Mouse (Mus musculus) lung, embryonic 14.5 days (tissue): ENCODE results near the gene Cfd. TPM values are rescaled to one million over a fixed set of nuclear protein-coding genes. Genes with fewer than 3 reads are reported as not detected.
"Not testable (repeated sequence)": the region's sequence is repeated elsewhere in the genome, so short reads cannot be mapped to it uniquely, and the experiment has no call there.

ENCODE experiments used
- ATAC-seq: fragments of 200-750 bp; cut with Nextera tagmentation; 2 replicates; pipeline ENCODE4 v1.8.0; 2017; ENCODE audit warnings: mild to moderate bottlenecking, moderate TSS enrichment, moderate library complexity; ENCODE audit not compliant: insufficient read depth
- DNase-seq: peaks from one replicate; pipeline ENCODE4 v3.0.0-alpha.2; 2015
- H3K27ac ChIP-seq: fragments of 300-500 bp; sonication (generic); 2 replicates; pipeline ENCODE4 v1.5.1; 2014; ENCODE audit warnings: low read depth, mild to moderate bottlenecking, moderate library complexity
- H3K27me3 ChIP-seq: fragments of 300-500 bp; sonication (generic); 2 replicates; pipeline ENCODE4 v1.6.1; 2014; ENCODE audit warnings: low read length, control low read depth; ENCODE audit not compliant: insufficient read depth
- H3K36me3 ChIP-seq: fragments of 300-500 bp; sonication (generic); 2 replicates; pipeline ENCODE4 v1.6.1; 2014; ENCODE audit warnings: control low read depth; ENCODE audit not compliant: insufficient read depth
- H3K4me1 ChIP-seq: fragments of 300-500 bp; sonication (generic); 2 replicates; pipeline ENCODE4 v1.6.1; 2014; ENCODE audit warnings: antibody characterized with exemption, control low read depth; ENCODE audit not compliant: insufficient read depth
- H3K4me2 ChIP-seq: fragments of 300-500 bp; sonication (generic); 2 replicates; pipeline ENCODE4 v1.6.1; 2014; ENCODE audit warnings: mild to moderate bottlenecking
- H3K4me3 ChIP-seq: fragments of 300-500 bp; sonication (generic); 2 replicates; pipeline ENCODE4 v1.5.1; 2014; ENCODE audit warnings: low read depth, low read length
- H3K9ac ChIP-seq: fragments of 300-500 bp; sonication (generic); 2 replicates; pipeline ENCODE4 v1.6.1; 2014
- H3K9me3 ChIP-seq: fragments of 300-500 bp; sonication (generic); 2 replicates; pipeline ENCODE4 v1.6.1; 2016; ENCODE audit warnings: low read depth, low read length, control low read depth
- CTCF ChIP-seq: IDR thresholded peaks from 2 replicates; pipeline ENCODE4 v1.5.1; 2016; ENCODE audit warnings: antibody characterized with exemption, low read depth
- WGBS: fragments of 180-500 bp; shearing (Covaris S2); extraction: QIAGEN DNeasy Blood & Tissue Kit; methylation state at CpG from one replicate; pipeline ENCODE4 v1.1.7; 2014; 5-methylcytosine and 5-hydroxymethylcytosine counted together
- polyA plus RNA-seq: library from polyadenylated mRNA; unstranded; fragments of >200 nt; fragmentation: Nextera tagmentation; extraction: Ambion mirVana; gene quantifications from 2 replicates; pipeline ENCODE4 v1.2.1, GENCODE M21; 2014

The Cfd gene
- polyA plus RNA-seq, 1 experiment from 2014 or later = not detected

GRCm38 (mm10) chr10:79877757-79878156 is 12.9 kb upstream of the Cfd start:
- no peak overlapping the region for H3K27ac ChIP-seq
- DNase-seq (no peak), ATAC-seq (no peak)
- no peaks in the 10 kb centered on the region for H3K9me3 ChIP-seq
- TF ChIP-seq CTCF = no peak
- 48% methylated on average over 12 of the region's 12 CpGs for WGBS
- H3K4me3 ChIP-seq = no peak overlapping the region
- no peaks in the 10 kb centered on the region for H3K36me3 ChIP-seq
- no peak overlapping the region for H3K4me2 ChIP-seq
- H3K9ac ChIP-seq = no peak overlapping the region
- H3K27me3 ChIP-seq = 0 out of 2 replicates have a peak, but pooled peaks cover under 1% of the 10 kb centered on the region
- peaks cover 8% of the 10 kb centered on the region for H3K4me1 ChIP-seq

GRCm38 (mm10) chr10:79879527-79879926 is 11.1 kb upstream of the Cfd start:
- H3K4me2 ChIP-seq = no peak overlapping the region
- H3K9me3 ChIP-seq = no peaks in the 10 kb centered on the region
- peaks cover 8% of the 10 kb centered on the region; the same call in 1 of the 2 replicates for H3K4me1 ChIP-seq
- no peak overlapping the region for H3K4me3 ChIP-seq
- H3K36me3 ChIP-seq = no peaks in the 10 kb centered on the region
- 19% methylated on average over 3 of the region's 3 CpGs for WGBS
- 0 out of 2 replicates have a peak, but pooled peaks cover 7% of the 10 kb centered on the region for H3K27me3 ChIP-seq
- ATAC-seq (no peak), DNase-seq (no peak)
- H3K9ac ChIP-seq = no peak overlapping the region
- no peak overlapping the region for H3K27ac ChIP-seq
- no peak for TF ChIP-seq CTCF

GRCm38 (mm10) chr10:79880721-79881120 is 9.9 kb upstream of the Cfd start:
- no peak for ATAC-seq
- Histone ChIP-seq H3K27me3 (0 out of 2 replicates have a peak, but pooled peaks cover 7% of the 10 kb centered on the region), H3K36me3 (no peaks in the 10 kb centered on the region), H3K4me1 (peaks cover 8% of the 10 kb centered on the region; the same call in 1 of the 2 replicates), H3K9ac (no peak overlapping the region), H3K4me2 (peak overlapping the region; percentile 19; the same call in 1 of the 2 replicates), H3K4me3 (0 out of 2 replicates have a peak overlapping the region, but pooled peaks have one; percentile 2), H3K9me3 (no peaks in the 10 kb centered on the region), H3K27ac (no peak overlapping the region)
- peak; percentile 40 for DNase-seq
- TF ChIP-seq CTCF = no peak
- 18% methylated on average over 9 of the region's 9 CpGs for WGBS

GRCm38 (mm10) chr10:79881981-79882380 is 8.7 kb upstream of the Cfd start:
- H3K9me3 ChIP-seq = no peaks in the 10 kb centered on the region
- 7% methylated on average over 22 of the region's 22 CpGs for WGBS
- H3K4me2 ChIP-seq = peak overlapping the region; percentile 57
- no peak overlapping the region; the same call in 1 of the 2 replicates for H3K4me3 ChIP-seq
- 0 out of 2 replicates have a peak, but pooled peaks cover 7% of the 10 kb centered on the region for H3K27me3 ChIP-seq
- H3K4me1 ChIP-seq = peaks cover 8% of the 10 kb centered on the region; the same call in 1 of the 2 replicates
- H3K27ac ChIP-seq = no peak overlapping the region
- H3K36me3 ChIP-seq = no peaks in the 10 kb centered on the region
- no peak for TF ChIP-seq CTCF
- peak overlapping the region; percentile 42 for H3K9ac ChIP-seq
- 0 out of 2 replicates have a peak, but pooled peaks have one; percentile 8 for ATAC-seq
- DNase-seq = peak; percentile 51

GRCm38 (mm10) chr10:79883297-79884084 is 7.2 kb upstream of the Cfd start:
- peak; percentile 39; the same call in 1 of the 2 replicates for ATAC-seq
- no peak overlapping the region for H3K9ac ChIP-seq

GRCm38 (mm10) chr10:79884446-79884845 is 6.2 kb upstream of the Cfd start:
- 53% methylated on average over 4 of the region's 4 CpGs for WGBS
- Histone ChIP-seq H3K36me3 (no peaks in the 10 kb centered on the region), H3K4me1 (peaks cover 8% of the 10 kb centered on the region; the same call in 1 of the 2 replicates), H3K9me3 (no peaks in the 10 kb centered on the region), H3K4me3 (no peak overlapping the region), H3K27ac (no peak overlapping the region), H3K27me3 (0 out of 2 replicates have a peak, but pooled peaks cover 7% of the 10 kb centered on the region), H3K4me2 (no peak overlapping the region), H3K9ac (no peak overlapping the region)
- no peak for TF ChIP-seq CTCF
- DNase-seq = no peak
- ATAC-seq = no peak

More at GRCm38 (mm10) chr10:79883297-79884084, 7.2 kb upstream of the Cfd start:
- peaks cover 8% of the 10 kb centered on the region; the same call in 1 of the 2 replicates for H3K4me1 ChIP-seq
- no peak overlapping the region for H3K27ac ChIP-seq
- H3K27me3 ChIP-seq = 0 out of 2 replicates have a peak, but pooled peaks cover 7% of the 10 kb centered on the region
- DNase-seq = peak; percentile 93
- no peaks in the 10 kb centered on the region for H3K9me3 ChIP-seq
- no peak overlapping the region for H3K4me2 ChIP-seq
- peak; percentile 83 for TF ChIP-seq CTCF
- H3K4me3 ChIP-seq = no peak overlapping the region
- no peaks in the 10 kb centered on the region for H3K36me3 ChIP-seq
- WGBS = 17% methylated on average over 22 of the region's 22 CpGs

GRCm38 (mm10) chr10:79884938-79885337 is 5.7 kb upstream of the Cfd start:
- DNase-seq, H3K4me1 ChIP-seq, H3K36me3 ChIP-seq, H3K4me2 ChIP-seq, H3K4me3 ChIP-seq, H3K9me3 ChIP-seq, H3K27ac ChIP-seq, ATAC-seq, H3K27me3 ChIP-seq, H3K9ac ChIP-seq: not testable (repeated sequence)
- WGBS = 74% methylated on average over 3 of the region's 3 CpGs
